Mouse (Mus musculus) liver (tissue): ENCODE data around the gene Styxl1.

Source experiments
- DNase-seq: peaks from one replicate; pipeline ENCODE4 v3.0.0-alpha.2; 2020; ENCODE audit warnings: mixed read lengths

Styxl1 gene

GRCm38 (mm10) chr5:135777796-135778470 is at the start of gene Styxl1:
Gene Styxl1, minus strand, starts transcription at chr5:135778385.
- DNase-seq, result peak; percentile 45

GRCm38 (mm10) chr5:135826225-135826624 is 48.0 kb upstream of the Styxl1 start:
- no peak for DNase-seq

DNA sequence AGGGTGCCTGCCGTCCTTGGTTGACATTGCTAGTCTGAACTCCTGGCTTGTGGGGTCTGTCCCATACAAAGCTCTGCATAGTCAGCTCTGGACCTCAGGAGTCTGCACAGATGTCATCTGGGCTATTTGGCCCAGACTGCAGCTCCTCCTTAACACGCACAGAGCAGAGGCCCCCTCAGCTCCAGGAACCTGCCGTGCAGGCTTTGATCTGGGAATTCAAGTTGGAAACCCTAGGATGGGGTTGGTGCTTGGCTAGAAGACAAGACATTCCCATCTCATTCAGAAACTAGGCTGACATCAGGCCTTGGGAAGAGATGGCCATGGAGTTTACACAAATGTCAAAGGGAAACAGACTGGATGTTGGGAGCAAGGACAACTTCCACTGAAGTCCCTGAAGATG is 46.3 kb upstream of the Styxl1 start:
- DNase-seq, result no peak

DNA sequence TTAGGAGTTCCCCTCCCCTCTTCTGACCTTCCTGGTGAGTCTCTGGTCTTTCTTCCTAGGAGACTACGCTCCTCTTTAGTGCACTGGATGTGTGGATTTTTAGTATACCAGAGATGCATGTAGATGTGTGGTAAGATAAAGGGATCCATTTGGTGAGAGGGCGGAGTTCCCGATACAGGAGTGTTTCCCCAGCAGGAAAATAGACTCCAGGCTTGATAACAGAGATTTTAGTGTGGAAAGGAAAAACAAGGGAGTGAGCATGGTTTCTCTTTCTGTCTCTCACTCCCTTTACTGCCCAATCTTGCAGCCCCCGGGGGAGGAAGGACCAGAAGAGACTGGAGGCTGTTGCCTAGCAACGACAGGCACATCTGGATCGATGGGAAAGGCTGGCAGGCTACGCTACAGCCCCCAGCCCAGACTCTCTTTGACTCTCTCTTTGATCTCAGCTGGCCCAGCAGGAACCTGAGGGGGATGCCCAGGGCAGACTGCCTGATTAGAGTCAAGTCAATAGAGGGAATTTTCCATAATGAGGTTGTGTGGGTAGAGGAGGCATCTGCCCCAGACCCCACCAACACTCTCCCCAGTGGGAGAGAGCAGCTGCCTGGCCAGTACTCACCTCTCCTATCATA is 44.2 kb upstream of the Styxl1 start:
- DNase-seq, result no peak

DNA sequence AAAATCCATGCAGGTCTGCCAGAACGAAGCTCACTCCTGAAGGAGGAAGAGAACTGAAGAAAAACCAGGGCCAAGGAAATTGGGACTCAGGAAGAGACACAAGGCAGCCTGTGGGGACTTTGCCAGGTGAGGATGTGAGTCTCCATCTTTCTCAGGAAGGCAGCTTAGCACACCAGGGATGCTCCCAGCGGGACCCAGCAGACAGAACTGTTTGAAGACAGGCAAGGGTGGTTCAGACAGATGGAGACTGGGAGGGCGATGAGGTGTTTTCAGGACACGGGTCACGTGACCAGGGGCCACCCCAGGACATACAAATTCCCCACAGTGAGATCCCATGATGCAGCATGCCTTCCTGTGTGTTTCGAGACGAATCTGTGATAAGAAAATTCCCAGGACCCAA is 40.3 kb upstream of the Styxl1 start:
- no peak for DNase-seq

DNA sequence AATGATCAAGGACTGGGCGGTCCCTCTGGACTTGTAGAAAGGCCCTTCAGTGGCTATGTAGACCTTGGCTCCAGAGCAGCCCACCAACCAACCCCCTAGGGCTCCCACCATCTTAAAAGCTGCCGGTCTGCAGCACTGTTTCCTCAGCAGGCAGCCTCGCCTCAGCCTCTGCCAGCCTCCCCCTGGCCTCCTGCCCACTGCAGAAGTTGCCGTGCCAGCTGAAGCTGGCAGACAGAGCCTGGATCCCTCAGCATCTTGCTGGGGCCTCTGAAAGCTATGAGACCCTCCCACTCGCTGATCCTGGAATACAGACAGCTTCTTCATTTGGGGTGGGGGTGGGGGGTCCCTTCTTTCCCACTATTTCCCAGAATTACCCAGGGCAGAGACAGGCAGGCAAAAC is 34.8 kb upstream of the Styxl1 start:
- no peak for DNase-seq

DNA sequence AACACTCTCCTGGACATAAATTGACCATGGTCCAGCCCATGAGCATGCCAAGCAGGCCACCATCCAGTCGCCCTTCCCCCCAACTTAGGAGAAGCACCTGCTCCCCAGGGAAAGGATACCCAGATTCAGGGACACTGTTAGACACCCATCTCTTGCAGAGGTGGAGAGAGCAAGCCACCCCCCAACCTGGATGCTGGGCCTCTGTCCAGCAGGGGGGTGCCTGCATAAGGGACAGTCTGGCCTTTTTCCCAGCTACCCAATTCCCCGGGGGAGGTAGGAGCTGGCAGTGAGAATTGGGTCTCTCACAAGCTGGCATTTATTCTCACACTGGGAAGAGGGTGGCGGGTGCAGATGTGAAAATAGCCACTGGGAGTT is 29.1 kb upstream of the Styxl1 start:
- DNase-seq, result no peak

GRCm38 (mm10) chr5:135806555-135807262 is 28.5 kb upstream of the Styxl1 start, which contains the start of gene Srrm3:
Gene Srrm3, plus strand, starts transcription at chr5:135806890.
- peak; percentile 86 for DNase-seq

GRCm38 (mm10) chr5:135804735-135805134 is 26.6 kb upstream of the Styxl1 start:
- DNase-seq, result no peak

GRCm38 (mm10) chr5:135803676-135804075 is 25.5 kb upstream of the Styxl1 start:
- DNase-seq, result no peak

DNA sequence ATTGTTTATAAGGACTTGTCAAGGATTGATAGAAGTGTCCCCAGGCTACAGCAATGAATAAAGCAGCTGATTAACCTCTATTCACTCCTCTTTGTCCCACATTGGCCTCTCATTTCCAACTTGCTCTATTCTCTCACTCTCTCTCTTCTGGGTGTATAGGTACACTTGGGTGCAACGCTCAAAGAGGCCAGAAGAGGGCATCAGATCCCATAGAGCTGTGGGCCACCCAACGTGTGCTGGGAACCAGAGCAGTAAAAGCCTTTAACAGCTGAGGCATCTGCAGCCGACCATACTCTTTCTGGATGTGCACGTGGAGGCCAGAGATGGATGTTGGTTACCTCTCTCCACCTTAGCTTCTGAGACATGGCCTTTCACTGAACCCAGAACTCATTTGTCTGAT is 24.9 kb upstream of the Styxl1 start:
- DNase-seq, result no peak

DNA sequence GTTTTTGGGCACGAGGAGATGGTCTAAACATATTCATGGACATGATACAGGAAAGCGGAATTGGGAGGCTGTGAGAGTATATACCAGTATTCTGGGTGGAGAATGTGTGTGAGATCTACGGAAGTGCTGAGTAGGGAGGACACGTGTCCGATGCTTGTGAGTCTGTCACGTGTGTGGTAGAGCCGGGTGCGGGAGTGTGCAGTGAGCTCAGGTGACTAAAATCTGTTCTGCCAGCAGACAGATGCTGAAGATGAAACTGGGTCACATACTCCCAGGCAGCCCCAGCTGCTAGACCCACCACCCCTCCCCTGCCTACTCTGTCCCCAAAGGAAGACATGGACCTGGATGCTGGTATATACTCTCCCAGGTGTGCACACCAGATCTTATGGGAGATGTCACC is 24.5 kb upstream of the Styxl1 start:
- no peak for DNase-seq

- DNase-seq, result no peak
Measured at GRCm38 (mm10) chr5:135800927-135801326, 22.7 kb upstream of the Styxl1 start.

DNA sequence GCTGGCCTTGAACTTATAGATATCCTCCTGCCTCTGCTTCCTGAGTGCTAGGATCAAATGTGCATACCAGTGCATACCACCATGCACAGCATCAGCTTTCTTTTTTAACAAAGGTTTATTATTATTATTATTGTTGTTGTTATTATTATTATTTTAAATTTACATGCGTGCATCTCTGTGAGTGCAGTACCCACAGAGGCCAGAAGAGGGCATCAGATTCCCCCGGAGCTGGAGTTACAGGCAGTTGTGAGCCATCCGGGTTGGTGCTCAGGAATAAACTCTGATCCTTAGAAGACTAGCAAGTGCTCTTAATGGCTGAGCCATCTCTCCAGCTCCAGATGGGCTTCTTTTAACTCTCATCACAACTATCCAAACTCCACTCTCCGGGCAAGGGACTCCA is 21.6 kb upstream of the Styxl1 start:
- DNase-seq, result no peak

- no peak for DNase-seq
Measured at GRCm38 (mm10) chr5:135794859-135795181, 16.6 kb upstream of the Styxl1 start.

DNA sequence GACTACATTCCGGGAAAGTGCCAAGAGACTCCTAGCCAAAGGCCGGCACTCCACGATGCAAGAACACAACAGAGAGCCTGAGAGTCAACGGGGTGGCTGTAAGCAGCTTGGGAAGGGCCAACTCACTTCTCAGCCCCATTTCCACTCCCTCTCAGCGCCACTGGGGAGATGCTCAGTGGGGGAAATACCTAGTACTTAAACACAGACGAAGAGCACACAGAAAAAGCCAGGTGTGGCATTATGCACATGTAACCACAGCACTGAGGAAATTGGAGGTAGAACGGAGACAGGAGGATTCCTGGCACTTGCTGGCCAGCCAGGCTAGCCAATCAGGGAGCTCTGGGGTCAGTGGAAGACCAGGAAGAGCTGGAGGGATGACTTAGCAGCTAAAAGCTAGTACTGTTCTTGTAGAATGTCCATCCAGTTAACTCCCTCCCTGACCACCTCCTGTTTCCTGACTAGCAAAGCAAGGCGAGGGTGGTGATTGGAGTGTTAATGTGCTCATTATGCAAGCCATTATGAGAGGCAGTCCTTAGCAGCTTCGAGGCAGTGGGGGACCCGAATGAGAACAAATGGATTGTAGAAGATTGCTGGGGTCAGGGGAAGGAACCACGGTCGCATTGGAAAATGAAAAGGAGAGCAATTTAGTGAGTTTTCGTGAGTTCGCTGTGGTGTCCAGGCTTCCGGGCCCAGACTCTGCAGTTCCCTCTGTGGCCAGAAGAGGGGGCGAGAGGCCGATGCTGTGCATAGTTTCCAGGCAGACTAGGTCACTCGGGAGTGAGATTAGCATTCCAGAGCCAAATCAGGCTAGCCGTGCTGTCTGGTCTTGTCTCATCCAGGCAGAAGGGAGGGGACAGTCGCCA is 16.0 kb upstream of the Styxl1 start:
- DNase-seq, result peak; percentile 80

DNA sequence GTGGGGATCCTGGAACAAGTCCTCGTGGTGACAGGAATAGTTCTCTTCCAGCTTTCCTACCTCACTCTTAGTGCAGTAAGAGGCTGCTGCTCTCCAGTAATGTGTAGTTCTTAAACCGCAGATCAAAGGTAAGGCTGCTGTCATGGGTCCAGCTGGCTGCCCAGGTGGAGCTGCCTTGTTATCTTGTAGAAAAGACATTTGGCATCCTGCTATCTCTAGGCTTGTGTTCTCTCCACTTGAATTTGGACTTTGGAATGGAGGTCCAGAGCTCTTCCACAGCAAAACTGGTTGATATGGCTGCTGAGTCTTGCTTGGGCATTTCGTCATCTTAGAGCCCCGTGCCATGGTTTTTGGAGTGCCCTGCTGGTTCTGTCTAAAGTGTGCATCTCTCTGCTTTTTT is 4.7 kb upstream of the Styxl1 start:
- no peak for DNase-seq

GRCm38 (mm10) chr5:135780331-135780730 is 2.1 kb upstream of the Styxl1 start:
- DNase-seq, result no peak

GRCm38 (mm10) chr5:135778471-135779445 is 573 bp upstream of the Styxl1 start, which contains the start of gene Mdh2:
Gene Mdh2, plus strand, starts transcription at chr5:135778480.
- DNase-seq, result peak; percentile 100

DNA sequence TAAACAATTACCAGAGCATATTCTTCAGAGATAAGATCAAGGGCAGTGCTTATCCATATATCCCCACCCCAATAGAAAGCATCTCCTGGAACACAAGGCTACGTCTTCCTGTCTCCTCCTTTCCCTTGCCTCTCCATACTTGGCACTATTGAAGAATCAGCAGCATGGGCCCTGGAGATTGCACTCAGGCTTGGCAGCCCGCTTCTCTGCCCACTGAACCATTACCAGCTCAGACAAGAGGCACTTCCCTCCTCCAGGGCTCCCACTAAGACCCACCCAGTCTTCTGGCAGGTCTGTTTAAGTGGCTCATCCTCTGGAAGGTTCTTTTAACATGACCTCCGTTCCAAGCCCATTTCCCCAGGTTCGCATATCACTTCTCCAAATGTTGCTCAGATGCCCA is 1.6 kb downstream of the Styxl1 start:
- DNase-seq, result no peak

- DNase-seq, result no peak
Measured at GRCm38 (mm10) chr5:135772519-135772918, 5.7 kb downstream of the Styxl1 start.

- DNase-seq, result no peak
Measured at GRCm38 (mm10) chr5:135764971-135765370, 13.2 kb downstream of the Styxl1 start.
